Mouse (Mus musculus) lung, adult 2 months (tissue): ENCODE measurements at regions not wholly inside any gene's neighbourhood (a gene's known extent, or its start where the extent isn't known, plus 50 kb on each side); places are given as distances from the start of the nearest gene placed in this dataset.
"Not testable (repeated sequence)": the region's sequence is repeated elsewhere in the genome, so short reads cannot be mapped to it uniquely, and the experiment has no call there.

Experiments
- DNase-seq: peaks from one replicate; pipeline ENCODE4 v3.0.0; 2022
- H3K4me1 ChIP-seq: fragments of 200-500 bp; 2 replicates; pipeline ENCODE4 v1.6.1; 2011; ENCODE audit warnings: low read length; ENCODE audit not compliant: control insufficient read depth, insufficient read depth
- H3K4me3 ChIP-seq: fragments of 200-500 bp; replicated peaks from 2 replicates; pipeline ENCODE3; 2011; ENCODE audit warnings: low read depth, mild to moderate bottlenecking, control low read depth, low read length; ENCODE audit errors: extremely low read depth
- CTCF ChIP-seq: fragments of 200-500 bp; IDR thresholded peaks from 2 replicates; pipeline ENCODE4 v1.5.1; 2011; ENCODE audit warnings: mild to moderate bottlenecking, low read length, control low read depth; ENCODE audit not compliant: insufficient read depth
- POLR2A ChIP-seq: fragments of 200-500 bp; IDR thresholded peaks from 2 replicates; pipeline ENCODE4 v1.6.1; 2011; ENCODE audit warnings: low read depth, mild to moderate bottlenecking, control low read depth, low read length, borderline replicate concordance; ENCODE audit errors: extremely low read depth
- WGBS: fragments of 180-500 bp; shearing (Covaris S2); methylation state at CpG from one replicate; pipeline ENCODE4 v1.1.7; 2018; 5-methylcytosine and 5-hydroxymethylcytosine counted together

GRCm38 (mm10) chr13:69129056-69129620 lies 129.8 kb upstream of the Adcy2 start:
- DNase-seq: no peak

GRCm38 (mm10) chr13:69127522-69127921 lies 128.2 kb upstream of the Adcy2 start:
- no peak for DNase-seq
- WGBS: 43% methylated on average over 3 of the region's 3 CpGs
- no peaks in the 10 kb centered on the region for H3K4me1 ChIP-seq
- H3K4me3 ChIP-seq: no peak overlapping the region
- no peak for TF ChIP-seq CTCF
- no peak for TF ChIP-seq POLR2A

More at GRCm38 (mm10) chr13:69129056-69129620, 129.8 kb upstream of the Adcy2 start:
- 75% methylated on average over 8 of the region's 8 CpGs for WGBS
- Histone ChIP-seq H3K4me3 (no peak overlapping the region), H3K4me1 (no peaks in the 10 kb centered on the region)
- no peak for TF ChIP-seq POLR2A
- TF ChIP-seq CTCF: no peak

- 94% methylated on average over 8 of the region's 8 CpGs for WGBS
- H3K4me1 ChIP-seq, H3K4me3 ChIP-seq, DNase-seq: not testable (repeated sequence)
Observed at GRCm38 (mm10) chr13:69118743-69119142, 119.4 kb upstream of the Adcy2 start.

- H3K4me3 ChIP-seq: no peak overlapping the region
- DNase-seq: no peak
- TF ChIP-seq POLR2A (no peak), CTCF (no peak)
- no peaks in the 10 kb centered on the region for H3K4me1 ChIP-seq
- 66% methylated on average over 2 of the region's 2 CpGs for WGBS
Observed at GRCm38 (mm10) chr13:69109168-69109567, 109.8 kb upstream of the Adcy2 start.

- no peak for TF ChIP-seq POLR2A
- no peak for TF ChIP-seq CTCF
- peak; percentile 9 for DNase-seq
- 39% methylated on average over 1 of the region's 1 CpGs for WGBS
- Histone ChIP-seq H3K4me1 (no peaks in the 10 kb centered on the region), H3K4me3 (no peak overlapping the region)
Observed at GRCm38 (mm10) chr13:69086613-69087012, 87.3 kb upstream of the Adcy2 start.

GRCm38 (mm10) chr13:69070336-69070735 lies 71.0 kb upstream of the Adcy2 start:
- H3K4me1 ChIP-seq: no peaks in the 10 kb centered on the region
- TF ChIP-seq CTCF (no peak), POLR2A (no peak)
- no peak for DNase-seq
- no peak overlapping the region for H3K4me3 ChIP-seq

GRCm38 (mm10) chr13:69069817-69070216 lies 70.5 kb upstream of the Adcy2 start:
- DNase-seq: no peak
- WGBS: 70% methylated on average over 3 of the region's 3 CpGs
- TF ChIP-seq CTCF: no peak
- no peak for TF ChIP-seq POLR2A
- no peaks in the 10 kb centered on the region for H3K4me1 ChIP-seq
- H3K4me3 ChIP-seq: no peak overlapping the region

- TF ChIP-seq POLR2A: no peak
- TF ChIP-seq CTCF: no peak
- no peak overlapping the region for H3K4me3 ChIP-seq
- H3K4me1 ChIP-seq: no peaks in the 10 kb centered on the region
- DNase-seq: no peak
- WGBS: 82% methylated on average over 2 of the region's 2 CpGs
Observed at GRCm38 (mm10) chr13:69066636-69067035, 67.3 kb upstream of the Adcy2 start.

GRCm38 (mm10) chr13:69065285-69065684 lies 65.9 kb upstream of the Adcy2 start:
- no peak for DNase-seq
- Histone ChIP-seq H3K4me1 (no peaks in the 10 kb centered on the region), H3K4me3 (no peak overlapping the region)
- WGBS: 51% methylated on average over 8 of the region's 8 CpGs
- no peak for TF ChIP-seq POLR2A
- TF ChIP-seq CTCF: no peak

- WGBS: 78% methylated on average over 3 of the region's 3 CpGs
- no peak overlapping the region for H3K4me3 ChIP-seq
- no peak for DNase-seq
- TF ChIP-seq CTCF (no peak), POLR2A (no peak)
- H3K4me1 ChIP-seq: no peaks in the 10 kb centered on the region
Observed at GRCm38 (mm10) chr13:69062692-69063233, 63.4 kb upstream of the Adcy2 start.

GRCm38 (mm10) chr13:69061436-69061835 lies 62.1 kb upstream of the Adcy2 start:
- TF ChIP-seq POLR2A: no peak
- TF ChIP-seq CTCF: no peak
- 71% methylated on average over 3 of the region's 3 CpGs for WGBS
- H3K4me3 ChIP-seq: no peak overlapping the region
- DNase-seq: no peak
- H3K4me1 ChIP-seq: no peaks in the 10 kb centered on the region
